Mouse (Mus musculus): Measurements from ENCODE around the gene Pik3r1. TPM values are rescaled to one million over a fixed set of nuclear protein-coding genes. Genes with fewer than 3 reads are reported as not detected.
A peak's percentile ranks its signal among the peaks of the same experiment; 100 is the strongest.

The Pik3r1 gene
- total and polyA plus RNA-seq, 2 experiments = 12.2 to 38.4 TPM

DNA sequence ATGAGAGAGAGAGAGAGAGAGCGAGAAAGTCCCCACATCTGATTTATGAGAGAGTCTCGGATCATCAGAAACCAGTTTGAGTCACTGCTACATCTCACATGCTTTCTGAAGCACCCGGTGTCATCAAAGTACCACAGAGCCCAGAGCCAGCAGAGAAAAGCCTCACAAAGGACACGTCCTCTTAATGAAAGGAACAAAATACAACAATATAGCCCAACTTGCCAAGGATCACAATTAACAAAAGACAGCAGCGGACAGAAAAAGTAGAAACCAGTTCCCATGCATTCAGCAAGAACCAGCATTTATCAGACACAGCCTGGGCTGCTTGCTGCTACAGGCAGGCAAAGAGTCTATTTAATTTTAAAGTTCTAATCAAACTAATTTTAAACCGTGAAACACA, 76.3 kb downstream of the Pik3r1 start:
- Histone ChIP-seq H3K79me2 (ENCODE audit: control insufficient read depth, insufficient read depth, low read length) (peaks cover 10% of the 10 kb centered on the region; the same call in 1 of the 2 replicates), H3K9ac (ENCODE audit: low read depth, low read length) (no peak overlapping the region), H3K27me3 (ENCODE audit: control insufficient read depth, insufficient read depth, low read length) (no peaks in the 10 kb centered on the region), H3K4me1 (ENCODE audit: control insufficient read depth, insufficient read depth, low read length) (peaks cover 31% of the 10 kb centered on the region), H3K4me3 (ENCODE audit: insufficient read depth, low read depth, low read length) (no peak overlapping the region), H3K36me3 (ENCODE audit: control insufficient read depth, insufficient read depth, low read length) (peaks cover 26% of the 10 kb centered on the region), H3K27ac (replicated peaks; ENCODE audit: insufficient read depth, low read depth, low read length) (no peak overlapping the region)
- DNase-seq (ENCODE audit: extremely low read depth, low read depth, low spot score) = peak; percentile 33
- TF ChIP-seq POLR2A (IDR thresholded peaks at IDR 0.05; ENCODE audit: extremely low read depth, insufficient read depth, low read length) = no peak
- TF ChIP-seq CTCF (IDR thresholded peaks at IDR 0.05; ENCODE audit: low read depth, low read length) = no peak
- WGBS = 42% methylated on average over 6 of the region's 6 CpGs

DNA sequence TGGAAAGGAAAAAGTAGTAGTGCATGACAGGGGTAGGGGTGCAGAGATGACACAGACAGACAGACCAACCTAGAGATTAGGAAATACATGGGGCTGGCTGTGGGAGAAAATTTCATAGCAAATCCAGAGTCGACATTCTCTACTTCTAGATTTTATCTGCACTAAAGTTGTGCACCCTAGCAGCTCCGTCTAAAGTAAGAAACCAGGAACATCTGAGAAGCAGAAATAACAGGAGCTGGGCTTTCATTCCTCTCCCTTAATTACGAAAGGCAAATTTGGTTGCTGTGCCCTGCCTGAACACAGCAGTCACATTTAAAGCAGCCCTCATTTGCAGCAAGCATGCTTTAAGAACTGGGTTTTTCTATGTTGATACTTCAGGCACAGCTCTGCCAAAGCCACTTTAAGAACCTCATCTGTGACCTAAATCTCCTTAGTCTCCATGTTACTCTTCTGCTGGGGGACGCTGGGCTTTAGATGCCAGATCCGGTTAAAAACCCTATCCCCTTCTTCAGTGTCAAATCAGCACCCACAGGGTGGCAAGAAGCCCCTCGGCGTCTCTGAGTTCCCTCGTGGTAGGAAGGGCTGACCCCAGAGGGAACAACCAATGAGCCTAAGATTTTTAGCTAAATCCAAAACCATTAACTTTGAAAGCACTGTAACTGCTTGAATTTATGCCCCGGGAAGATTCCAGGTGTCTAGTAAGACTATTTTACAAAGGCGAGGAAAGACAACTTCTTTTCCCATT, 76.9 kb downstream of the Pik3r1 start:
- 44% methylated on average over 10 of the region's 10 CpGs for WGBS

DNA sequence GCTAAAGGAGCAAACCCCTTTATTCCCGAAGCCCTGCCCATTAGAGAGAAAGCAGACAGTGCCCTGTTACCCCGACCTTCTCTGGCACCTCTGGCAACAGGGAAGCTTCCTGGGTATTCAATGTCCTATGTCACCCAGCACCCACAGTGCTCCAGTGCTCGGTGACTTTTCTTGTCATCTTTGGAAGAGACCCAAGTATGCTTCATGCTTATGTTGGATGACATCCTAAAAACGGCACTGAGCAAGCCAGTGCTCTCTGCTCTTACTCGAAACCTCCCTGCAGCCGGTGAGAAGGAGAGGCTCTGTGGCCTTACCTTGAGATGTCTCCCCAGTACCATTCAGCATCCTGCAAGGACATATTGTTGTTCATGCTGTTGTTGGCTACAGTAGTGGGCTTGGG, 77.8 kb downstream of the Pik3r1 start:
- peak; percentile 95 for DNase-seq (ENCODE audit: extremely low read depth, low read depth, low spot score)
- no peaks in the 10 kb centered on the region for H3K27me3 ChIP-seq (ENCODE audit: control insufficient read depth, insufficient read depth, low read length)
- no peak overlapping the region for H3K4me3 ChIP-seq (ENCODE audit: insufficient read depth, low read depth, low read length)
- H3K9ac ChIP-seq (ENCODE audit: low read depth, low read length) = no peak overlapping the region
- WGBS = 8% methylated on average over 6 of the region's 6 CpGs
- H3K27ac ChIP-seq (replicated peaks; ENCODE audit: insufficient read depth, low read depth, low read length) = no peak overlapping the region
- H3K79me2 ChIP-seq (ENCODE audit: control insufficient read depth, insufficient read depth, low read length) = peaks cover 10% of the 10 kb centered on the region; the same call in 1 of the 2 replicates
- TF ChIP-seq POLR2A (IDR thresholded peaks at IDR 0.05; ENCODE audit: extremely low read depth, insufficient read depth, low read length) = no peak
- TF ChIP-seq CTCF (IDR thresholded peaks at IDR 0.05; ENCODE audit: low read depth, low read length) = no peak
- peaks cover 41% of the 10 kb centered on the region for H3K36me3 ChIP-seq (ENCODE audit: control insufficient read depth, insufficient read depth, low read length)
- H3K4me1 ChIP-seq (ENCODE audit: control insufficient read depth, insufficient read depth, low read length) = peaks cover 26% of the 10 kb centered on the region

More for the DNA sequence above, 76.9 kb downstream of the Pik3r1 start:
- Histone ChIP-seq H3K4me3 (ENCODE audit: insufficient read depth, low read depth, low read length) (no peak overlapping the region), H3K36me3 (ENCODE audit: control insufficient read depth, insufficient read depth, low read length) (peaks cover 32% of the 10 kb centered on the region), H3K79me2 (ENCODE audit: control insufficient read depth, insufficient read depth, low read length) (peaks cover 10% of the 10 kb centered on the region; the same call in 1 of the 2 replicates), H3K27me3 (ENCODE audit: control insufficient read depth, insufficient read depth, low read length) (no peaks in the 10 kb centered on the region), H3K27ac (replicated peaks; ENCODE audit: insufficient read depth, low read depth, low read length) (no peak overlapping the region), H3K4me1 (ENCODE audit: control insufficient read depth, insufficient read depth, low read length) (peaks cover 29% of the 10 kb centered on the region), H3K9ac (ENCODE audit: low read depth, low read length) (no peak overlapping the region; the same call in 1 of the 2 replicates)
- TF ChIP-seq CTCF (IDR thresholded peaks at IDR 0.05; ENCODE audit: low read depth, low read length) (no peak), POLR2A (IDR thresholded peaks at IDR 0.05; ENCODE audit: extremely low read depth, insufficient read depth, low read length) (no peak)
- DNase-seq (ENCODE audit: extremely low read depth, low read depth, low spot score) = peak; percentile 30

DNA sequence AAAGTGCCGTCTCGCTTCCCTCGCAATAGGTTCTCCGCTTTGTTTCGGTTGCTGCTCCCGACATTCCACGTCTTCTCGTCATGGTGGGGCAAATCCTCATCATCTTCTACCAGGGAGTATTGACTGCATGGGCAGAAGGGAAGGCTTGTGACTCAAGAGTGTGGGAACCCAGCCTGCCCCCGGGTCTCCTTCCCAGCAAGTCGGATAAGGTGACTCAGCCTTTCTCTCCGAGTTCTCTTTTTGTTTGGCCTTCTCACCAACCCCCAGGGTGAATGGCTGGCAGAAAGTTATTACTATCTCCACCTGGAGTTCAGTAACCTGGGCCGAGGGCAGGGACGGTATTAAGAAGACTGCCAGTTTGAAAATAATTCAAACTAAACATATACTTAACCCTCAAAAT, 81.8 kb downstream of the Pik3r1 start:
- no peaks in the 10 kb centered on the region for H3K27me3 ChIP-seq (ENCODE audit: control insufficient read depth, insufficient read depth, low read length)
- TF ChIP-seq CTCF (IDR thresholded peaks at IDR 0.05; ENCODE audit: low read depth, low read length) (no peak), POLR2A (IDR thresholded peaks at IDR 0.05; ENCODE audit: extremely low read depth, insufficient read depth, low read length) (no peak)
- no peak overlapping the region for H3K9ac ChIP-seq (ENCODE audit: low read depth, low read length)
- 89% methylated on average over 13 of the region's 13 CpGs for WGBS
- no peak for DNase-seq (ENCODE audit: extremely low read depth, low read depth, low spot score)
- peaks cover 67% of the 10 kb centered on the region for H3K36me3 ChIP-seq (ENCODE audit: control insufficient read depth, insufficient read depth, low read length)
- peaks cover 6% of the 10 kb centered on the region for H3K4me1 ChIP-seq (ENCODE audit: control insufficient read depth, insufficient read depth, low read length)
- H3K79me2 ChIP-seq (ENCODE audit: control insufficient read depth, insufficient read depth, low read length) = no peaks in the 10 kb centered on the region
- no peak overlapping the region for H3K27ac ChIP-seq (replicated peaks; ENCODE audit: insufficient read depth, low read depth, low read length)
- H3K4me3 ChIP-seq (ENCODE audit: insufficient read depth, low read depth, low read length) = no peak overlapping the region

DNA sequence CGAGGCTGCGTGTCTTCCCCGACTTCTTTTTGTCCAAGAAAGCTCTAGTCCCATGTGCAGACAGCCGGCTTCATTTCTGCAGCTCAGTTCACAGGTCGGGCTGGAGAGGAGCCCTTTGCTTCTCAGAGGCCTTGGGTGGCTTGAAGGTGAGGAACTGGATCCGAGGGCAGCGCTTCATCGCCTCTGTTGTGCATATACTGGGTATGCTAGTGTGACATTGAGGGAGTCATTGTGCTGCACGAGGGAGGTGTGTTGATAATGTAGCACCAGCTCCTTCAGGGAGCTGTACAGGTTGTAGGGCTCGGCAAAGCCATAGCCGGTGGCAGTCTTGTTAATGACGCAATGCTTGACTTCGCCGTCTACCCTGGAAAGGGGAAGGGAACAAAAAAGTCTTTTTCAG, 83.3 kb downstream of the Pik3r1 start:
- no peaks in the 10 kb centered on the region for H3K4me1 ChIP-seq (ENCODE audit: control insufficient read depth, insufficient read depth, low read length)
- no peaks in the 10 kb centered on the region for H3K27me3 ChIP-seq (ENCODE audit: control insufficient read depth, insufficient read depth, low read length)
- no peaks in the 10 kb centered on the region for H3K79me2 ChIP-seq (ENCODE audit: control insufficient read depth, insufficient read depth, low read length)
- TF ChIP-seq CTCF (IDR thresholded peaks at IDR 0.05; ENCODE audit: low read depth, low read length) (no peak), POLR2A (IDR thresholded peaks at IDR 0.05; ENCODE audit: extremely low read depth, insufficient read depth, low read length) (no peak)
- H3K36me3 ChIP-seq (ENCODE audit: control insufficient read depth, insufficient read depth, low read length) = peaks cover 68% of the 10 kb centered on the region
- no peak overlapping the region for H3K4me3 ChIP-seq (ENCODE audit: insufficient read depth, low read depth, low read length)
- WGBS = 85% methylated on average over 14 of the region's 14 CpGs
- H3K27ac ChIP-seq (replicated peaks; ENCODE audit: insufficient read depth, low read depth, low read length) = no peak overlapping the region
- no peak overlapping the region for H3K9ac ChIP-seq (ENCODE audit: low read depth, low read length)
- DNase-seq (ENCODE audit: extremely low read depth, low read depth, low spot score) = no peak

DNA sequence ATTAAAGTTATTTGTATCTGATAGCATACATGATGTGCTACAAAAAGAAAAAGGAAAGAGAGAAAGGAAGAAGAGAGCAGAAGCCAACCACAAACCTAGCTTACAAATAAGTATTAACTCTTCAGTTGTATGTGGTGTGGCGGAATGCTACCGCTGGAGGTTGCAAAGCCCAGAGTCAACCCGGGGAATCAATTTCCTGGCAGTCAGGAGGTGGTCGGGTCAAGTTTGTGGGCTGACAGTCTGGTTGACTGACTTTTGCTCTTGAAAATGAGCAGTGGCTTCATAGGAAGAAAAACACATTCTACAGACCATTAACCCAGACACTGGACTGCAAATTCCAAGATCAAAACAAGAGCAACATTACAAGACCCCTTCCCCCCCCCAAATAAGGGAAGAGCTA, 85.6 kb downstream of the Pik3r1 start:
- Histone ChIP-seq H3K9ac (ENCODE audit: low read depth, low read length) (no peak overlapping the region), H3K4me1 (ENCODE audit: control insufficient read depth, insufficient read depth, low read length) (no peaks in the 10 kb centered on the region), H3K4me3 (ENCODE audit: insufficient read depth, low read depth, low read length) (no peak overlapping the region), H3K27ac (replicated peaks; ENCODE audit: insufficient read depth, low read depth, low read length) (no peak overlapping the region), H3K79me2 (ENCODE audit: control insufficient read depth, insufficient read depth, low read length) (no peaks in the 10 kb centered on the region), H3K36me3 (ENCODE audit: control insufficient read depth, insufficient read depth, low read length) (peaks cover 49% of the 10 kb centered on the region), H3K27me3 (ENCODE audit: control insufficient read depth, insufficient read depth, low read length) (no peaks in the 10 kb centered on the region)
- 31% methylated on average over 4 of the region's 4 CpGs for WGBS
- DNase-seq (ENCODE audit: extremely low read depth, low read depth, low spot score) = no peak
- TF ChIP-seq CTCF (IDR thresholded peaks at IDR 0.05; ENCODE audit: low read depth, low read length) (no peak), POLR2A (IDR thresholded peaks at IDR 0.05; ENCODE audit: extremely low read depth, insufficient read depth, low read length) (no peak)

Measured in liver, adult 2 months (tissue).